Mouse (Mus musculus) lung, embryonic 16.5 days (tissue): ENCODE results near the gene Tmem95. TPM values are rescaled to one million over a fixed set of nuclear protein-coding genes. Genes with fewer than 3 reads are reported as not detected.

Experiments
- ATAC-seq: fragments of 200-750 bp; cut with Nextera tagmentation; 2 replicates; pipeline ENCODE4 v1.8.0; 2017; ENCODE audit warnings: low read depth, mild to moderate bottlenecking, moderate library complexity
- H3K27ac ChIP-seq: fragments of 300-500 bp; sonication (generic); 2 replicates; pipeline ENCODE4 v1.5.1; 2014; ENCODE audit warnings: mild to moderate bottlenecking, control low read depth, low read length
- H3K27me3 ChIP-seq: fragments of 300-500 bp; sonication (generic); 2 replicates; pipeline ENCODE4 v1.6.1; 2014; ENCODE audit warnings: low read depth, low read length, mixed read lengths; ENCODE audit not compliant: control insufficient read depth, insufficient read depth
- H3K36me3 ChIP-seq: fragments of 300-500 bp; sonication (generic); 2 replicates; pipeline ENCODE4 v1.6.1; 2014; ENCODE audit warnings: low read length; ENCODE audit not compliant: control insufficient read depth, insufficient read depth
- H3K4me1 ChIP-seq: fragments of 300-500 bp; sonication (generic); replicated peaks from 2 replicates; pipeline ENCODE4 v1.6.1; 2014; ENCODE audit warnings: low read length, mixed read lengths; ENCODE audit not compliant: control insufficient read depth, insufficient read depth
- H3K4me2 ChIP-seq: fragments of 300-500 bp; sonication (generic); 2 replicates; pipeline ENCODE4 v1.6.1; 2014; ENCODE audit warnings: low read depth, low read length, control low read depth
- H3K4me3 ChIP-seq: fragments of 300-500 bp; sonication (generic); 2 replicates; pipeline ENCODE4 v1.5.1; 2014; ENCODE audit warnings: mild to moderate bottlenecking, low read length, control low read depth
- H3K9ac ChIP-seq: fragments of 300-500 bp; sonication (generic); 2 replicates; pipeline ENCODE4 v1.6.1; 2014; ENCODE audit warnings: low read length, control low read depth
- H3K9me3 ChIP-seq: fragments of 300-500 bp; sonication (generic); 2 replicates; pipeline ENCODE4 v1.6.1; 2016; ENCODE audit warnings: low read length; ENCODE audit not compliant: control insufficient read depth
- WGBS: fragments of 180-500 bp; shearing (Covaris S2); extraction: QIAGEN DNeasy Blood & Tissue Kit; methylation state at CpG from one replicate; pipeline ENCODE4 v1.1.7; 2014; 5-methylcytosine and 5-hydroxymethylcytosine counted together
- polyA plus RNA-seq: library from polyadenylated mRNA; unstranded; fragments of >200 nt; fragmentation: Nextera tagmentation; extraction: Ambion mirVana; gene quantifications from 2 replicates; pipeline ENCODE4 v1.2.1, GENCODE M21; 2015

The Tmem95 gene
- polyA plus RNA-seq, 1 experiment from 2014 or later: not detected

DNA sequence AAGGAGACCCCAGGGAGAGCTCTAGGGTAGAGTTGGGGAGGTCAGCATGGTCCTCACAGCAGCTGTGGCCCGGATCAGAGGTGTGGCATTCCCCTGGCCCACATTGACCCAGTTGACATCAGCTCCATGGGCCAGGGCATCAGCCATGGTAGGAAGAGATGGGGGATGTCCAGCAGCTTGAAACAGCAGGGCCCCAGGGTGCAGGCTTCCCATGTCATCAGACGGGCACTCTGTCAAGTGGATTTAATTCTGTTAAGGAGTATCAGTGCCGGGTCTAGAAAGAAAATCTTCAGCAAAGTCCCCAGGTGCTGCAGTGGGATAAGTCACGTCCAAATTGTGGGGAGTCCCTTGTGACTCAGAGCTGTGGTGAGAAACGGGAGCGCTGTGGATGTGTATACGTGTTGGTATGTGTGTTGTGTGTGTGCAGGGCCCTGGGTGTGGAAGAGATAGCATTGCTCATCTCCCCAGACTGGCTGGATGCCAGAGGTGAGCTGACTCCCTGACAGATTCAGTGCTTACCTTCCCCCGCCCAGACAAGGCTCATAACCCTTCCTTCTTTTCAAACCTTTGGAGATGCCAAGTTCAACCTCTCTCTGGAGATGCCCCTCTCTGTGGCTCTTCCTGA, 5.8 kb upstream of the Tmem95 start:
- H3K27me3 ChIP-seq: no peaks in the 10 kb centered on the region
- H3K9ac ChIP-seq: no peak overlapping the region
- no peak for ATAC-seq
- H3K36me3 ChIP-seq: no peaks in the 10 kb centered on the region
- H3K4me3 ChIP-seq: no peak overlapping the region
- no peaks in the 10 kb centered on the region for H3K9me3 ChIP-seq
- no peak overlapping the region for H3K27ac ChIP-seq
- 80% methylated on average over 8 of the region's 8 CpGs for WGBS
- H3K4me1 ChIP-seq: peaks cover 25% of the 10 kb centered on the region
- no peak overlapping the region for H3K4me2 ChIP-seq

DNA sequence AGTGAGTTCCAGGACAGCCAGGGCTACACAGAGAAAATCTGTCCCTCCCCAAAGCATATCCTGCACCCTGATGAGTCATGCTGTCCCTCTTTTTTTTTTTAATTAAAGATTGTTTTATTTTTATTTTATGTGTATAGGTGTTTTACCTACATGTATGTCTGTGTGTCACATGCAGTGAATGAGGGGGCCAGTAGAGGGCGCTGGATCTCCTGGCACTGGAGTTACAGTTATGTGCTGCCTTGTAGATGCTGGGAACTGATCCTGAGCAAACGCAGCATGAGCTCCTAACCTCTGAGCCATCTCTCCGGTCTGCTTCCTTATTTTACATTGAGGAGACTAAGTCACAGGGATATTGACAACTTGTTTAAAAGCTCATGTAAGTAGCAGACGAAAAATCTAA, 5.2 kb upstream of the Tmem95 start:
- H3K4me3 ChIP-seq: no peak overlapping the region
- no peak overlapping the region for H3K27ac ChIP-seq
- no peaks in the 10 kb centered on the region for H3K27me3 ChIP-seq
- peaks cover 28% of the 10 kb centered on the region for H3K4me1 ChIP-seq
- H3K4me2 ChIP-seq: no peak overlapping the region
- H3K9ac ChIP-seq: no peak overlapping the region
- H3K36me3 ChIP-seq: no peaks in the 10 kb centered on the region
- no peak for ATAC-seq
- whole genome bisulfite sequencing: 64% methylated on average over 4 of the region's 4 CpGs
- H3K9me3 ChIP-seq: no peaks in the 10 kb centered on the region

DNA sequence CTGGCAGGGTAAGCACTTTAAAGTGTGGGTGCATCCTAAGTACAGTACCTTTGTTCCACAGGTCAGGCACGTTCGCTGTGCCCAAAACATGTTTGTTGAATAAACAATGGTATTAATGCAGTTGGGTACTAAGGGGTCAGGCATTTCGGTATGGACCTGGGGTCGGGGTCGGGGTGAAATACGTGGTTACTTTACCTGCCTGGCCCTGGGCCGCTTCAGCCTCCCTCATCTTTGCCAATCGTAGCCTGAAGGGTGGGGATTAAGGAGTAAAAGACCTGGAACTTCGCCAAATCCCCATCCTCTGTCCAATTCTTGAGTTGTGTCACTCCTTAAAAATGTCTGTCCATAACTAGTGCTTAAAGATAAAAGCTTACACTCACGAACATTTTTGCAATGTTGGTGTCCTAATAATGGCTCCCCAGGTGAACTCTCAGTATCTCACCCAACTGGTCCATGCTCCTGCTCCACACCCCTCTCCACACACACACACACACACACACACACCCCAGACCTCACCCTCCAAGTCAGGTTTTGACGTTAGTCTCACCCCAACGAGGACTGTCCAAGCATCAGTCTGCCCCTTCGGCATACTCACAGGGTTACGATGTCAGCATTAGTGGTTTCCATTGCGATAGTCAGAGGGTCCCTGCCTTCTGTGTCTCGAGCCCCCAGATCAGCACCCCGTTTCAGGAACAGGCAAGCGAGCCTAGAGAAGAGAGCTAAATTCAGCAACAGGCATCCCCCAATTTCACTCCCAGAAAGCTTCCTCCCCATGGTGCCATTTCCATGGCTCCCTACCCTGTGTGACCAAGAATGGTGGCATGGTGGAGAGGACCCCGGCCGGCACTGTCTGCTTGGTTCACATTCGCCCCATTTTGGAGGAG, 4.2 kb upstream of the Tmem95 start:
- Histone ChIP-seq H3K4me1 (peaks cover 38% of the 10 kb centered on the region), H3K27me3 (no peaks in the 10 kb centered on the region), H3K4me3 (peak overlapping the region; percentile 62), H3K9ac (peak overlapping the region; percentile 76), H3K36me3 (no peaks in the 10 kb centered on the region), H3K4me2 (peak overlapping the region; percentile 87), H3K9me3 (no peaks in the 10 kb centered on the region), H3K27ac (peak overlapping the region; percentile 95)
- ATAC-seq: no peak
- 52% methylated on average over 21 of the region's 21 CpGs for WGBS

DNA sequence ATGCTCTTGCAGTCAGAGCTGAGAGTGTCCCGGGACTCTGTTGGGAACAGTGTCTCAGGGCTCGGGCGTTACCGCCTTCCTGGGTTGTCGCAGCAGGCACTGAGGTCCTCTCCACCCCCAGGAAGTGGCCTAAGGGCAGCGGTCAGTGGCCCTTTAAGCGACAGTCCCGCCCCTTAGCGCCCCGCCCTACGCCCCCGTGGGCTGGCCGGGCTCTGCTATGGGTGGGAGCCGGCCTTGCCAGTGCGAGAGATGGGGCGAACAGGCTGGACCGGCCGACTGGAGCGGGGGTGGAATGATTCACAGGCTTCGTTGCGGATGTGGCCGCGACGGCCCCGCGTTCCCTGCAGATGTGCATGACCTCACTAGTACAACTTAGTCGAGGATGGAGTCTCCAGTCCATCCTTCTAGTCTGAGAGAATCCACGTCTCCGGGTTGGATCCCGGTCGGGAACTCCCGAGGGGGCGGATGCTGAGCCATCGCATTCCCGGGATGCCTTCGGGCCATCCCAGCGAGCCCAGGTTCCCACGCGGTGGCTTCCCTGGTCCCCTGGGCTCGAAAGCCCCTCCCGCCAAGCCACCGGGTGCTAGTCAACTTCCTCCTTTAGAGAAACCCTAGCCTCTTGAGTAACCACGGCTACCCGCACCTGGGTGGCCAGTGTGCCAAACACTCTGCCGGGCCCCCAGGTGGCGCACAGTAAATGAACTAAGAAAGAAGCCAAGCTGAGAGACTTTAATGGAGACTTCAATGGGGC, 3.2 kb upstream of the Tmem95 start, which contains the start of gene Kctd11:
Gene Kctd11 (minus strand): TSS at position 554 of the 751 bp plus-strand sequence.
- under 1% methylated on average over 46 of the region's 46 CpGs for WGBS
- peaks cover 46% of the 10 kb centered on the region for H3K4me1 ChIP-seq
- H3K9ac ChIP-seq: peak within 1 kb of the TSS; percentile 76
- H3K27ac ChIP-seq: peak within 1 kb of the TSS; percentile 95
- no peaks in the 10 kb centered on the region for H3K27me3 ChIP-seq
- peak within 1 kb of the TSS; percentile 62 for H3K4me3 ChIP-seq
- no peaks in the 10 kb centered on the region for H3K36me3 ChIP-seq
- ATAC-seq: peak; percentile 93
- H3K9me3 ChIP-seq: no peaks in the 10 kb centered on the region
- H3K4me2 ChIP-seq: peak within 1 kb of the TSS; percentile 87

DNA sequence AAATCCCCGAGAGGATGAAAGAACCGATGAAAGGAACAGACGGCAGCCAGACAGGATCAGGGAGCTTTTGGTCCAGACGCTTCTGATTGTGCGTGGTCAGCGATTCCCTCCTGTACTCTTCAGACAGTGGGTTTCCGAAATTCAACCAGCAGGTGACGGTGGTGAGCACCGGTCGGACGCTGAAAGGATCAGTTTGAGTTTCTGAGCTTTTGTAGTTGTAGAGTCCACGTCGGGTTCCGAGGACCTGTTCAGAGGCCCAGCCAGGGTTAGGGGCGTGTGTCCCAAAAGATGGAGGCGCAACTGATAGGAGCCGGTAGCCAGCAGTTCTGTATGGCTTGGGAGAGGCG, 2.7 kb upstream of the Tmem95 start:
- H3K4me3 ChIP-seq: peak overlapping the region; percentile 62
- H3K9me3 ChIP-seq: no peaks in the 10 kb centered on the region
- peak overlapping the region; percentile 76 for H3K9ac ChIP-seq
- peak overlapping the region; percentile 95 for H3K27ac ChIP-seq
- H3K27me3 ChIP-seq: no peaks in the 10 kb centered on the region
- peaks cover 52% of the 10 kb centered on the region for H3K4me1 ChIP-seq
- ATAC-seq: peak; percentile 35; the same call in 1 of the 2 replicates
- H3K36me3 ChIP-seq: no peaks in the 10 kb centered on the region
- 1% methylated on average over 18 of the region's 18 CpGs for WGBS
- peak overlapping the region; percentile 87 for H3K4me2 ChIP-seq

DNA sequence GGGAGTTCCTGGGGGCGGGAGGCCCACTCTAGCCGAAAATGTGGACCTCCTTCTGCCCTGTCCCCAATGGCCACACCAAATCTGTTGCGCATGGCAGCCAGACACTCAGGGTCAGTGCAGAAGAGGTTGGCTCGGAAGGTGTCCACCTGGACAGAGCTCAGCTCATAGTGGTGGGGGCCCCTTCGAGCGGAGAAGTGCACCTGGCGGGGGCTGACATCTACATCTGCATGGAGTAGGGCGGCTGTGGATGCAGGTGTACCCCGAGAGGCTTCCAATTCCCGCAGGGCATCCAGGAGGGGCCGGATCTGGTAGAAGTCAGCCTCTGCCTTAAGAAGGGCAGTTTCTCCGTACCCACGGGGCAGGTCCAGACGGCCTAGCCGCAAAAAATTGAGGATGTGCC, 1.9 kb upstream of the Tmem95 start:
- no peaks in the 10 kb centered on the region for H3K27me3 ChIP-seq
- peak overlapping the region; percentile 87 for H3K4me2 ChIP-seq
- H3K36me3 ChIP-seq: no peaks in the 10 kb centered on the region
- H3K4me1 ChIP-seq: peaks cover 53% of the 10 kb centered on the region
- peak overlapping the region; percentile 76 for H3K9ac ChIP-seq
- ATAC-seq: no peak
- no peak overlapping the region for H3K27ac ChIP-seq
- H3K9me3 ChIP-seq: no peaks in the 10 kb centered on the region
- peak overlapping the region; percentile 62 for H3K4me3 ChIP-seq
- 35% methylated on average over 15 of the region's 15 CpGs for WGBS

DNA sequence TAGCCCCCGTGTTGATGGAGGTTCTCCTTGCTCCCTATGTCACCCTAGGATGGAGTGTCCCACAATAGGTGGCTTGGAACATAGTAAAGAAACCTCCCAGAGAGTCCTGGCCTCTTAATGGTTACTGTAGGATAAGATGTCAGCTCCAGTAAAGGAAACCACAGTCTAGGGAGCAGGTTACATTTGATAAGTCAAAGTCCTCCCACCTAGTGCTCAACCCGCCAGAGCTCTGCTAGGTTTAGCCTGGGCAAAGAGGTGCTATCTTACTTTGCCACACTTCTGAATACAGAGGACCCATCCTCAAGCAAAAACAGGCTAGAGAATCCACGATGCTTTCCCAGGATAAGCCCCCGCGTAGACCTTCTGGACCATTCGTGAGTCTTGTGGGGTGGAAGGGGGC, 1.1 kb upstream of the Tmem95 start:
- Histone ChIP-seq H3K9ac (peak overlapping the region; percentile 76), H3K36me3 (no peaks in the 10 kb centered on the region), H3K4me3 (peak overlapping the region; percentile 62), H3K27me3 (no peaks in the 10 kb centered on the region), H3K9me3 (no peaks in the 10 kb centered on the region), H3K4me1 (peaks cover 49% of the 10 kb centered on the region), H3K4me2 (peak overlapping the region; percentile 87), H3K27ac (no peak overlapping the region)
- WGBS: 80% methylated on average over 6 of the region's 6 CpGs
- no peak for ATAC-seq

DNA sequence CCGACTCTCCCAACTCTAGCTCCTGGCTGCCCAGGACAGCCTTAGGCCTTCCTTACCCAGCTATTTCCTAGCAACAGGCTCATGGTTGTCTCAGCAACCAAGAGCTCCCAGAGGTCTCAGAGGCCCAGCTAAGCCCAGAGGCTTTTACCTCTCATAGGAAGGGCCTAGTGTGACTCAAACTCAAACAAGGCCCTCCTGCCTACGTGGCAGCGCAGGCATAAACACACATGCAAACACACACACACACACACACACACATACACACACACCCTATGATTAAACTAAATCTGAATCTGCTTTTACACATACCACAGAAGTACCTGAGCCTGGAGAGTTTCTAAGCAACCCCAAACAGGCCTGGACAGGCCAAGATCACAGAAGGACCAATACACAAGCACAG, 581 bp upstream of the Tmem95 start:
- ATAC-seq: no peak
- no peak overlapping the region for H3K27ac ChIP-seq
- no peaks in the 10 kb centered on the region for H3K36me3 ChIP-seq
- 75% methylated on average over 3 of the region's 3 CpGs for WGBS
- H3K4me2 ChIP-seq: no peak overlapping the region
- no peaks in the 10 kb centered on the region for H3K9me3 ChIP-seq
- peak overlapping the region; percentile 49; the same call in 1 of the 2 replicates for H3K9ac ChIP-seq
- no peaks in the 10 kb centered on the region for H3K27me3 ChIP-seq
- H3K4me1 ChIP-seq: peaks cover 49% of the 10 kb centered on the region
- H3K4me3 ChIP-seq: no peak overlapping the region; the same call in 1 of the 2 replicates

DNA sequence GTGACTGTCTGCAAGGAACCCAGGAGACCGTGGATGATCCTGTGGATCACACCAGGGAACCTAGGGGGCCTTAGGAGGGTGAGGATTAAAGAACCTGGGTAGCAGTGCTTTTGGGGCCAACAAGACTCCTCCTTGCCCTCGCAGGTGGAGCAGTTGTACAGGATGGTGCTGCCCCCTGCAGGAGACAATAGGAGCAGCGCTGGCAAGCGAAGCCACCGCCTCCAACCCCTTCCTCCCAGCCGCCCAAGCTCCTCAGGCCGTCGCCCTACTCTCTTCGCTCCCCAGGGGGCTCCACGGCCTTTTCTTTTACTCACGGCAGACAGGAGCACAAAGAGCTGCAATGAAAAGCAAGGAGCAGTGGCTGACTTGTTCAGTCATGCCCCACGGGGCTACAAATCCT, 951 bp downstream of the Tmem95 start:
- H3K27me3 ChIP-seq: no peaks in the 10 kb centered on the region
- ATAC-seq: peak; percentile 16

More for the DNA sequence above, 951 bp downstream of the Tmem95 start:
- peaks cover 49% of the 10 kb centered on the region for H3K4me1 ChIP-seq
- peak overlapping the region; percentile 72 for H3K27ac ChIP-seq
- 0 out of 2 replicates have a peak overlapping the region, but pooled peaks have one; percentile 13 for H3K9ac ChIP-seq
- WGBS: 3% methylated on average over 12 of the region's 12 CpGs
- no peak overlapping the region for H3K4me3 ChIP-seq
- H3K4me2 ChIP-seq: peak overlapping the region; percentile 36
- no peaks in the 10 kb centered on the region for H3K36me3 ChIP-seq
- H3K9me3 ChIP-seq: no peaks in the 10 kb centered on the region
